Mouse (Mus musculus): ENCODE data around the gene Rbm34. TPM values are rescaled to one million over a fixed set of nuclear protein-coding genes. Genes with fewer than 3 reads are reported as not detected.
A peak's percentile ranks its signal among the peaks of the same experiment; 100 is the strongest.
"Not testable (repeated sequence)": the region's sequence is repeated elsewhere in the genome, so short reads cannot be mapped to it uniquely, and the experiment has no call there.

The Rbm34 gene
- 1 to 10 TPM; 4.6 to 5.6 TPM for total RNA-seq (2021)
- long read RNA-seq, experiment 1, partial matches to known transcripts = 1 of 7 reads
- long read RNA-seq, experiment 1, other reads (novel, unspliced or antisense) = 2 of 7 reads
- long read RNA-seq, experiment 2, transcript Rbm34-201 (11 exons, 3,424 nt) = major isoform, 7 of 10 reads
- long read RNA-seq, experiment 2, partial matches to known transcripts = 0 of 10 reads
- long read RNA-seq, experiment 2, other reads (novel, unspliced or antisense) = 1 of 10 reads

- DNase-seq = peak; percentile 88
- intact Hi-C loops (cut with DNase I; ENCODE audit: low total_unique reads) = loop anchor here (5.0 kb wide), 1 partner anchor 38 kb away; no protein-coding TSS in a partner anchor
These were observed at the start of gene Rbm34 for GRCm38 (mm10) chr8:126970579-126971313. TSS of gene Rbm34 (minus strand) at chr8:126971071.

- DNase-seq = no peak
- intact Hi-C loops (cut with DNase I; ENCODE audit: low total_unique reads) = no loop called here
These were observed 40.8 kb upstream of the Rbm34 start for GRCm38 (mm10) chr8:127011668-127012067.

DNA sequence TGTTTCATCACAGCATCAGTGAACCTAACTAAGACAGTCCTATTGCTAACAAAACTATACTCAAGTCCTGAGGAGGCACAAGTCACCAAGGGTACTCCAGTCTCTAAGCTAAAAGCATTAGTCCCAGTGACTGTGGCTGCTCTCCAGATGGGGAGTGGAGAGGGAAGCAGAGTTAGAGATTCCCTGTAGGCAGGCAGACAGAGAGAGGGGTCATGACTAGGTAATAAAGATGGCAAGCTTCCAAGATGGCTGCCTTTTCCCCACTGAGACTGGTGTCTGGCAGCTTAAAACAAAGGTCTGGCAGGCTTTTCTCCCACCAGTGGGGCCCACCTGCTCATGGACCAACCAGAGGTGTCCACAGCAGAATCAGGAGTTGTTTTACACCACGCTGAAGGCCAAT is 23.6 kb upstream of the Rbm34 start:
- intact Hi-C loops (cut with DNase I; ENCODE audit: low total_unique reads) = loop anchor here (2.0 to 10.0 kb wide), 2 partner anchors 50 to 144 kb away; no protein-coding TSS in a partner anchor
- no peak for DNase-seq

GRCm38 (mm10) chr8:126989363-126990153 is 18.7 kb upstream of the Rbm34 start:
- no peak for DNase-seq
- intact Hi-C loops (cut with DNase I; ENCODE audit: low total_unique reads) = loop anchor here (5.0 to 10.0 kb wide), 2 partner anchors 55 to 188 kb away; no protein-coding TSS in a partner anchor

- DNase-seq = no peak
- intact Hi-C loops (cut with DNase I; ENCODE audit: low total_unique reads) = loop anchor here (5.0 kb wide), 1 partner anchor 189 kb away; no protein-coding TSS in a partner anchor
These were observed 17.6 kb upstream of the Rbm34 start for GRCm38 (mm10) chr8:126988346-126989006.

GRCm38 (mm10) chr8:126986495-126986894 is 15.6 kb upstream of the Rbm34 start:
- intact Hi-C loops (cut with DNase I; ENCODE audit: low total_unique reads) = loop anchor here (5.0 kb wide), 1 partner anchor 191 kb away; no protein-coding TSS in a partner anchor
- peak; percentile 67 for DNase-seq

DNA sequence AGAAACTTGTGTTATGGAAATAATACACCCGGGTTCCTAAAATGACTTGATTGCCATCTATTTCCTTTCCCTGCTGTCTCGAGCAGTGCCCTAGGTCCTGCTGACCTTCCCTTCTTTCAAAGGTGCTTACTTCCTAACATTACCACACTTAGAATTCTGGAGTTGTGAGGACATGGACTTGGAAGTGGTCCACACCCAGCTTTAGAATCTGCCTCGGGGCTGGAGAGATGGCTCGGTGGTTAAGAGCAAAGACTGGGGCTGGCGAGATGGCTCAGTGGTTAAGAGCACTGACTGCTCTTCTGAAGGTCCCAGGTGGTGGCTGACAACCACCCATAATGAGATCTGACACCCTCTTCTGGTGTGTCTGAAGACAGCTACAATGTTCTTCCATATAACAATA is 9.2 kb upstream of the Rbm34 start:
- no peak for DNase-seq
- intact Hi-C loops (cut with DNase I; ENCODE audit: low total_unique reads) = no loop called here

GRCm38 (mm10) chr8:126979091-126979920 is 8.4 kb upstream of the Rbm34 start:
- DNase-seq = no peak
- intact Hi-C loops (cut with DNase I; ENCODE audit: low total_unique reads) = no loop called here

GRCm38 (mm10) chr8:126978535-126978934 is 7.7 kb upstream of the Rbm34 start:
- DNase-seq; intact Hi-C loops (cut with DNase I; ENCODE audit: low total_unique reads): not testable (repeated sequence)

- intact Hi-C loops (cut with DNase I; ENCODE audit: low total_unique reads) = no loop called here
- no peak for DNase-seq
These were observed 7.2 kb upstream of the Rbm34 start for GRCm38 (mm10) chr8:126978028-126978427.

- DNase-seq = no peak
- intact Hi-C loops (cut with DNase I; ENCODE audit: low total_unique reads) = no loop called here
These were observed 5.9 kb upstream of the Rbm34 start for GRCm38 (mm10) chr8:126976608-126977348.

GRCm38 (mm10) chr8:126975706-126976105 is 4.8 kb upstream of the Rbm34 start:
- DNase-seq = no peak
- intact Hi-C loops (cut with DNase I; ENCODE audit: low total_unique reads) = no loop called here

DNA sequence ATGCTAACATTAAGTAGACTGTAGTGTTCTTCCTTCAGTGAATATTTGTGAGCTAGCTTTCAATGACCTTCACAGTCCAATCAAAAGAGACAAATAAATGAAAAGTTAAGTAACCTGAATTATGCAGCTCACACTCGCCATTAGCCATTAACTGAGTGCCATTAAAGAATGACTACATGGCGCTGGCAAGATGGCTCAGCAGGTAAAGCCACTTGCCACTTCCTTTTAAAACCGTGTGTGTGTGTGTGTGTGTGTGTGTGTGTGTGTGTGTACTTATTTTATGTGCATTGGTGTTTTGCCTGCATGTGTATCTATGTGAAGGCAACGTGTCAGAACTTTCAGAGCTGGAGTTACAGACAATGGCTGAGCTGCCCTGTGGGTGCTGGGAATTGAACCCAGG is 3.6 kb upstream of the Rbm34 start:
- DNase-seq = no peak
- intact Hi-C loops (cut with DNase I; ENCODE audit: low total_unique reads) = loop anchor here (5.0 kb wide), 1 partner anchor 42 kb away; no protein-coding TSS in a partner anchor

DNA sequence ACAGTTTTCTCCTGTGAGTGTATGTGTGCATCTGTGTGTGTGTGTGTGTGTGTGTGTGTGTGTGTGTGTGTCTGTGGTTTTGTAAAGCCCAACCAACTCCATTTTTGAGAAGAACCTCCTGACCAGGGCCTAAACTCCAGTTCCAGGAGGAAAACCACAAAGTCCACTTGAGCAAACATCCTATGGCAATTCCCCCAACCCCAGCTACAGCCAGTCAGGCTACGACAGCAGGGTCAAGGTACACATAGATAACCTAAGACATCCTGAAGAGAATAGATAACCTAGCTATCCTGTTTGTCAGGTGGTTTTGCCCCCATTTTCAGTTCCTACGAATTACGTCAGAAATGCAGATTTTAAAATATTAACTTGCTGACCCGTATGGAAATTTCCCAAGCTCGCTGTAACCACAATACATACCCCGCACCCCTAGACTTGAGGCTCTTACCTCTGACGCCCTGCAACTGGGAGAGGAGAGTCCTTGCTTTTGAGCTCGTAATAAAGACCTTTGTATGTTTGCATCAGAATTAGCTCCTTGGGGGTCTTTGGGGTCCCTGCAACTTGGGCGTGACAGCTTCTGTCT is 2.9 kb upstream of the Rbm34 start:
- intact Hi-C loops (cut with DNase I; ENCODE audit: low total_unique reads) = loop anchor here (5.0 kb wide), 1 partner anchor 41 kb away; no protein-coding TSS in a partner anchor
- no peak for DNase-seq

DNA sequence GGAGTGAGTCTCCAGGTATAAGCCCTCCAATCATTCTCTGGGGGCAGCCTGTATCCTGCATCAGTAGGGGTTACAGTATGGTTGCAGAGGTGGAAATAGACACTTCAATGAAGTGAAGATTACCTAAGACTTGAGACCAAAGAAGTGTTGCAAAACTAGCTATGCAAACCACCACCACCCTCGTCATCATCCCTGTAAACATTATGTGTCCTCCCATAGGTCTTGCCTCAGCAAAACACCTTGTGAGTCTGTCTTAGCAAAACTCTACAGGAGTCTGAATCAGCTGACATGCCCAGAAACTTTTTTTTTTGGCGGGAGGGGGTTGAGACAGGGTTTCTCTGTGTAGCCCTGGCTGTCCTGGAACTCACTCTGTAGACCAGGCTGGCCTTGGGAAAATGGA is 1.8 kb upstream of the Rbm34 start:
- intact Hi-C loops (cut with DNase I; ENCODE audit: low total_unique reads) = loop anchor here (5.0 kb wide), 1 partner anchor 40 kb away; no protein-coding TSS in a partner anchor
- no peak for DNase-seq

DNA sequence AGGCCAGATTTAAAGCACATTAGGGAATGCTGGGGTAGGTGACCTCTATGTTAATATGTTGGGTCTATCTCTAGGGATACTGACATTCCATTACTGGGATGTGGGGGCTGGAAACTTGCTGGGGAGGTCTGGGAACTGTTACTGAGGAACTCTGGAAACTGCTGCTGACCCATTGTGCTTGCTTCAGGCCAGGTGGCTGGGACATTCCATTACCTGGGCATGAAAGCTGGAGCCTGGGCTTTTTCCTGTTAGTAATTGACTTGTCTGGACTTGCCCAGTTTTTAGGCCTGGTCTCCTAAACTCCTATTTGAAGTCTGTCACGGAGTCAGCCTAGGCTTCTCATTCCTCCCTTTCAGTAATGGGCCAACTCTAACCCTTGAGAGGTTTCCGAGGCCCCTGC is 1.2 kb upstream of the Rbm34 start:
- DNase-seq = no peak
- intact Hi-C loops (cut with DNase I; ENCODE audit: low total_unique reads) = loop anchor here (5.0 kb wide), 1 partner anchor 40 kb away; no protein-coding TSS in a partner anchor

- DNase-seq = no peak
- intact Hi-C loops (cut with DNase I; ENCODE audit: low total_unique reads) = loop anchor here (5.0 kb wide), 1 partner anchor 39 kb away; no protein-coding TSS in a partner anchor
These were observed 418 bp upstream of the Rbm34 start for GRCm38 (mm10) chr8:126971314-126971664.

Data from gastrocnemius, postnatal 14 days (tissue).